Mouse (Mus musculus): ENCODE data around the gene Sox21. TPM values are rescaled to one million over a fixed set of nuclear protein-coding genes. Genes with fewer than 3 reads are reported as not detected.

The Sox21 gene
- polyA plus RNA-seq (2012; rRNA removed) = 0.01 TPM in 1 of 2 replicates, not detected in the other

DNA sequence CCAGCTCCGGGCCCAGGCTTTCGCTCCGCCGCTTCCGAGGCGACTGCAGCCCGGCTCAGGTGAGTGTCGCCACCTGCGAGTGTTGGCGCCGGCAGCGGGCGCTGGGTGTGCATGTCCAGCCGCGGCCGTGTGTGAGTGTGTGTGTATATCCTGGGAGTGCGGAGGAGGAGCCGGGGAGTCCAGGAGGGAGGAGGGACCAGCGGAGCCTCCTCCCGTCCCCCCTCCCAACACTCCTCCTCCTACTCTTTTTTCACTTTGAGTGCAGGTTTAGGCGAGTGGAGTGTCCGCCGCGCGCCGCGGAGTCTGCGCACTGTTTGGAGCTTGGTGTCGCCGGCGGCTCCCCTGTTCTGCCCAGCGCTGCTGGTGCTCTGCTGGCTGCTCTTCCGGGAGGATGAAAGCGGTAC lies at the start of gene Sox21:
Gene Sox21 (minus strand): TSS at position 145 of the 404 bp plus-strand sequence.

DNA sequence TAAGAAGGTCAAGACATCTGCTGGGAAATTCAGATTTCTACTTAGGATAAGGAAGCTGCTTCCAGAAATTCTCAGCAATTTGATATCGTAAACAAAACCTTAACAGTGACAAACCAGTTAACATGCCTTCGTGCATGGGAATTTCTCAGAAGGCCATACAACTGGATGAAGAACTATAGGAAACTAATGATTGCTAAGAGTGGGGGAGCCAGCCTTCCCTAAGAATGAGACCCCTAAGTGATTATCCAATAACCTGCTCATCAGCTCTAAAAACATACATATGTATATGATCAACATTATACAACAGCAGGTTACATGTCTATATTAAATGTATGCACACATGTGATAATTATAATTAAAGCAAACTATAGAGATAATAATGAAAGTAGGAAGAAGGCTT lies 29.8 kb upstream of the Sox21 start, which contains the start of gene Gm9376:
Gene Gm9376 (plus strand): TSS at position 301 of the 400 bp plus-strand sequence.

Other genes with a start within 250 kb of the Sox21 start
- 0.02 and 0.03 TPM in 2 replicates for gene Dct, start 184.8 kb downstream of the Sox21 start, polyA plus RNA-seq (2012; rRNA removed)
- gene Tgds, start 104.3 kb downstream of the Sox21 start, polyA plus RNA-seq (2012; rRNA removed) = 10.2 and 11.5 TPM in 2 replicates
- gene Gpr180, start 99.9 kb downstream of the Sox21 start, polyA plus RNA-seq (2012; rRNA removed) = 5.4 and 5.8 TPM in 2 replicates
- not detected in 2 replicates for gene Gm9376, start 29.9 kb upstream of the Sox21 start, polyA plus RNA-seq (2012; rRNA removed)

All from liver, embryonic 14 days (tissue).